Mouse (Mus musculus): ENCODE measurements around the gene Slc25a3. TPM values are rescaled to one million over a fixed set of nuclear protein-coding genes. Genes with fewer than 3 reads are reported as not detected.
A peak's percentile ranks its signal among the peaks of the same experiment; 100 is the strongest.

Gene Slc25a3
- polyA plus RNA-seq, 1 experiment from 2014 or later = 512 TPM

DNA sequence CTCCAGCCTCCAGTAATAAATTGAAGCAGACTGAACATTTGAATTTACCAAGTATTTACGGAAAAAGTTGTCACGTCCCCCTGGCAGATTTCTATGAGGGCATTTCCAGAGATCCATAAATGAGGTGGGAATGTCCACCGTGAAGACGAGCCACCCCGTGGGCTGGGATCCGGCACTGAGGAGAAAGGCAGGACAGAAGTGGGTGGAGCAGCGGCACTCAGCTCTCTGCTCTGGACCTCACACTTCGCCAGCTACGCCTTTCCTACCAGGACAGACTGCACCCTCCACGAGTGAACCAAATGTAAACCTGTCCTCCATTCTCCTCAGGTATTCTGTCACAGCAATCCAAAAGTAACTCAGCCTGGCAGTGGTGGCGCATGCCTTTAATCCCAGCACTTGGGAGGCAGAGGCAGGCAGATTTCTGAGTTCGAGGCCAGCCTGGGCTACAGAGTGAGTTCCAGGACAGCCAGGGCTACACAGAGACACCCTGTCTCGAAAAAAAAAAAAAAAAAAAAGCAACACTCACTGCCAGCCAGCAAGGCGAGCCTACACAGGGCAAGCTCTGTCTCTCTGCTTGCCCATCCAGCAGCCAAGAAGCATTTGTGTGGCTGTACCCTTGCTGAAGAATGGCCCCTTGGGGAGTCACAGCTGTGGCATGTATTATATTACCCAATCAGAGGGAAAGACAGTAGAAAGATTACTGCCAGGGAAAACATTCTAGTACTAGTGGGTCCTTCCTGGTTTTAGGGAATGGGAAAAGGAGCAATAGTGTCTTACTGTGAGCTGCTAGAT, 20.9 kb downstream of the Slc25a3 start:
- H3K36me3 ChIP-seq = peaks cover 12% of the 10 kb centered on the region
- no peak overlapping the region for H3K4me2 ChIP-seq
- no peak overlapping the region for H3K27ac ChIP-seq
- no peak overlapping the region for H3K4me3 ChIP-seq
- H3K4me1 ChIP-seq (replicated peaks) = no peaks in the 10 kb centered on the region
- no peaks in the 10 kb centered on the region for H3K9me3 ChIP-seq
- 93% methylated on average over 14 of the region's 14 CpGs for WGBS
- no peak for ATAC-seq (ENCODE audit: low FRiP score)
- no peaks in the 10 kb centered on the region for H3K27me3 ChIP-seq
- no peak overlapping the region for H3K9ac ChIP-seq

DNA sequence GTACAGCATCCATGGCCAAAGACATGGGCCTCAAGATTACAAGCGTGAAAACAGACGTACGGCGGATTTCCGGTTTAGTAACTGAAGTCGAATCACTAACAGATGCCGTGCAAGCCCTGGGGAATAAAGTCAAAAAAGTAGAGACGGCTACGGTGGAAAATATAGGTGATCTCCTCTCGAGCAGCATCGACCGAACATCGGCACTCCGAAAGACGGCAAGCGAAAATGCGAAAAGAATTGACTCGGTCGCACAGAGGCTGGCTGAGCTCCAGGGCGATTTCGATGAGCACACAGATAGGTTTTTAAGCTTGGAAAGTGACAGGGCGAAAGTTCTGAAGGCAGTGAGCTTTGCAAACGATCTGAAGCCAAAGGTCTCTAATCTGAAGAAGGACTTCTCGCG, 21.9 kb downstream of the Slc25a3 start:
- WGBS = 96% methylated on average over 25 of the region's 25 CpGs
- Histone ChIP-seq H3K27ac (no peak overlapping the region), H3K9ac (no peak overlapping the region), H3K27me3 (no peaks in the 10 kb centered on the region), H3K4me1 (replicated peaks) (no peaks in the 10 kb centered on the region), H3K4me3 (no peak overlapping the region), H3K36me3 (peaks cover 12% of the 10 kb centered on the region), H3K9me3 (no peaks in the 10 kb centered on the region), H3K4me2 (no peak overlapping the region)
- no peak for ATAC-seq (ENCODE audit: low FRiP score)

- H3K27ac ChIP-seq = no peak overlapping the region
- no peak overlapping the region for H3K4me3 ChIP-seq
- WGBS = 73% methylated on average over 1 of the region's 1 CpGs
- ATAC-seq (ENCODE audit: low FRiP score) = no peak
- peaks cover 16% of the 10 kb centered on the region for H3K36me3 ChIP-seq
- H3K27me3 ChIP-seq = no peaks in the 10 kb centered on the region
- no peak overlapping the region for H3K9ac ChIP-seq
- H3K4me2 ChIP-seq = no peak overlapping the region
- no peaks in the 10 kb centered on the region for H3K9me3 ChIP-seq
- H3K4me1 ChIP-seq (replicated peaks) = no peaks in the 10 kb centered on the region
Measured at GRCm38 (mm10) chr10:91100101-91100500, 23.8 kb downstream of the Slc25a3 start.

- Histone ChIP-seq H3K27me3 (no peaks in the 10 kb centered on the region), H3K9me3 (no peaks in the 10 kb centered on the region), H3K4me3 (no peak overlapping the region), H3K36me3 (peaks cover 22% of the 10 kb centered on the region), H3K4me1 (replicated peaks) (no peaks in the 10 kb centered on the region), H3K4me2 (no peak overlapping the region), H3K9ac (no peak overlapping the region), H3K27ac (no peak overlapping the region)
- 91% methylated on average over 8 of the region's 8 CpGs for WGBS
- no peak for ATAC-seq (ENCODE audit: low FRiP score)
Measured at GRCm38 (mm10) chr10:91098056-91098455, 25.8 kb downstream of the Slc25a3 start.

DNA sequence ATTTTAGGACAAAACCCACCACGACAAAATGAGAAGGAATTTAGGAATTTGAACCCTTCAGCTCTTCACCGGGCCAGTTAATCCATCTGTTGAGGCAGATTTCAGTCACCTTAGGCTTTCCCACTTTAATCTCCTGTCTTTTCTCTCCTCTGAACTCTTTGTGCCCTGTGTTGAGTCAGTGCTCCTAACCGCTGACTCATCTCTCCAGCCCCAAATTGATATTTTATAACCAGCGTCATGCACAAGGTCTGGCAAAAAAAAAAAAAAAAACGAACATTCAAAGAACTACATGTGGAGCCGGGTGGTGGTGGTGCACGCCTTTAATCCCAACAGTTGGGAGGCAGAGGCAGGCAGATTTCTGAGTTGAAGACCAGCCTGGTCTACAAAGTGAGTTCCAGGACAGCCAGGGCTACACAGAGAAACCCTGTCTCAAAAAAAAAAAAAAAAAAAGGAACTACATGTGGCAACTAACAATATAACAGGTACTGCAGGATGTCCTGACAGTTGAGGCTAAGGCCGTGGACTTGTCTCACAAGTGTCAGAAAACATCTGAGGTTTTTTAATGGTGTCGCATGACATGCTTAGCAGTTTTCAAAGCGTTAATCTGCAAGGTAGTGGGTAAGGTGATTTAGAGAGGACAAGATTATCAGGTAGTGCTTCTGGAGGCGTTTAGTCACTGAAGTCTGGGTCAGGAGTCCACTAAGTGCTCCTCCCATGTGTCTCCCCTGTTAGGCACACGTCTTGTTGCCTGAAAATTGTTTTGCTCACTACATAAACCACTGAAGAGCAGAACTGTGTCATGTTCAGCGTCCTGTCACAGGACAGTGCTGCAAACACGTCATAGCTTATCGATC, 29.4 kb downstream of the Slc25a3 start:
- Histone ChIP-seq H3K4me2 (no peak overlapping the region), H3K9me3 (no peaks in the 10 kb centered on the region), H3K27me3 (no peaks in the 10 kb centered on the region), H3K36me3 (0 out of 2 replicates have a peak, but pooled peaks cover 11% of the 10 kb centered on the region), H3K9ac (no peak overlapping the region), H3K4me1 (replicated peaks) (no peaks in the 10 kb centered on the region), H3K27ac (no peak overlapping the region), H3K4me3 (no peak overlapping the region)
- no peak for ATAC-seq (ENCODE audit: low FRiP score)
- 89% methylated on average over 15 of the region's 15 CpGs for WGBS

DNA sequence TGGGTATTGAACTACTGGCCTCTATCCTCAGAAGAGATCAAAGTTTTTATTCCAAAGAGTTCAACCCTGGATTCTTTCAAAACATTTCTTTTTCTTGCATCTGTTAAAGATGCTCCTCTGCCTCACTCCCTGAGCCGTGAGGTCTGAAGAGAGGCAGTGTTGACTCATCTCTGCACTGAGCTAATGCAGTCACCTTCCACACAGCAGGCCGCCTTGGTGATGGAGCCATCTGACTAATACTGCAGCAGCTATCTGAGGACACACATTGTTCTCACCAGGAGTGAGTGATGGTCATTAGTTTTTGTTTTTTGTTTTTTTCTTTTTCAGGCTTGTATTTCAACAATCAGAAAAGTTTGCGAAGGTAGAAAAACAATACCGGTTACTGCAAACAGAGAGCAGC, 31.0 kb downstream of the Slc25a3 start:
- no peak overlapping the region for H3K27ac ChIP-seq
- H3K9ac ChIP-seq = no peak overlapping the region
- no peaks in the 10 kb centered on the region for H3K9me3 ChIP-seq
- no peaks in the 10 kb centered on the region for H3K27me3 ChIP-seq
- no peak overlapping the region for H3K4me3 ChIP-seq
- ATAC-seq (ENCODE audit: low FRiP score) = no peak
- H3K4me2 ChIP-seq = no peak overlapping the region
- H3K36me3 ChIP-seq = 0 out of 2 replicates have a peak, but pooled peaks cover 11% of the 10 kb centered on the region
- no peaks in the 10 kb centered on the region for H3K4me1 ChIP-seq (replicated peaks)
- WGBS = 90% methylated on average over 4 of the region's 4 CpGs

DNA sequence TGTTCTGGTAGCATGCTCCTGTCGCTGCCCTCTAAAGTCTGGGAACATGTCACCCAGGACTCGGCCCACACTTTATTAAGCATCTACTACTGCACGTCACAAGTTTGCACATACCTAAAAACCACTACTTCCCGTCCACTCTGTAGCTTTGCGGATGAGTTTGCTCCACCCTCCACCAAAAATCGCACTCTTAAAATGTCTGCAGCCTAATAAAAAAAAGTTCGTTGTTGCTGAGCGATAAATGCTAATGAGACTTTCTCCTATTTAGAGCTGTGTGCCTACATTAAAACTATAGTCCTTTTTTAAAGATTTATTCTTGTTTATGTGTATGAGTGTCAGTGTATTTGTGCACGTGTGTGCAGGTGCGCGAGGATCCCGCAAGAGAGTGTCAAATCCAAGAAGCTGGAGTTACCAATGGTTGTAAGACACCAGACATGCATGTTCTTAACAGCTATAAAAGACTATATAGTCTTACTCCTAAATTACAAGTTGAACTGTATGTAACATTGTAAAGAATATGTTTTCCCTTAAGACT, 40.4 kb downstream of the Slc25a3 start:
- 52% methylated on average over 12 of the region's 12 CpGs for WGBS
- Histone ChIP-seq H3K27ac (peak overlapping the region; percentile 89; the same call in 1 of the 2 replicates), H3K4me1 (replicated peaks) (peaks cover 20% of the 10 kb centered on the region), H3K27me3 (no peaks in the 10 kb centered on the region), H3K36me3 (no peaks in the 10 kb centered on the region; the same call in 1 of the 2 replicates), H3K9me3 (no peaks in the 10 kb centered on the region), H3K9ac (peak overlapping the region; percentile 90), H3K4me2 (peak overlapping the region; percentile 83), H3K4me3 (peak overlapping the region; percentile 92)
- no peak for ATAC-seq (ENCODE audit: low FRiP score)

GRCm38 (mm10) chr10:91082550-91083392, 41.1 kb downstream of the Slc25a3 start, which contains the start of the genes Apaf1 and Ikbip:
TSS of gene Apaf1 (minus strand) at chr10:91082770.
TSS of gene Ikbip (plus strand) at chr10:91082940.
- ATAC-seq (ENCODE audit: low FRiP score) = peak; percentile 97
- no peaks in the 10 kb centered on the region for H3K9me3 ChIP-seq
- peak within 1 kb of the TSS; percentile 83 for H3K4me2 ChIP-seq
- WGBS = under 1% methylated on average over 87 of the region's 87 CpGs
- peak within 1 kb of the TSS; percentile 92 for H3K4me3 ChIP-seq
- no peaks in the 10 kb centered on the region for H3K27me3 ChIP-seq
- peak within 1 kb of the TSS; percentile 89 for H3K27ac ChIP-seq
- H3K4me1 ChIP-seq (replicated peaks) = peaks cover 20% of the 10 kb centered on the region
- H3K36me3 ChIP-seq = peaks cover 4% of the 10 kb centered on the region
- H3K9ac ChIP-seq = peak within 1 kb of the TSS; percentile 90

- Histone ChIP-seq H3K9ac (peak overlapping the region; percentile 90), H3K36me3 (peaks cover 10% of the 10 kb centered on the region), H3K4me2 (peak overlapping the region; percentile 70), H3K27me3 (no peaks in the 10 kb centered on the region), H3K4me3 (peak overlapping the region; percentile 92), H3K4me1 (replicated peaks) (peaks cover 20% of the 10 kb centered on the region), H3K27ac (peak overlapping the region; percentile 89), H3K9me3 (no peaks in the 10 kb centered on the region)
- WGBS = under 1% methylated on average over 27 of the region's 27 CpGs
- no peak for ATAC-seq (ENCODE audit: low FRiP score)
Measured at GRCm38 (mm10) chr10:91081959-91082507, 41.8 kb downstream of the Slc25a3 start.

- Histone ChIP-seq H3K27ac (no peak overlapping the region), H3K9me3 (no peaks in the 10 kb centered on the region), H3K9ac (no peak overlapping the region), H3K36me3 (peaks cover 24% of the 10 kb centered on the region), H3K4me2 (no peak overlapping the region), H3K4me3 (no peak overlapping the region), H3K4me1 (replicated peaks) (peaks cover 20% of the 10 kb centered on the region), H3K27me3 (no peaks in the 10 kb centered on the region)
- 89% methylated on average over 5 of the region's 5 CpGs for WGBS
- no peak for ATAC-seq (ENCODE audit: low FRiP score)
Measured at GRCm38 (mm10) chr10:91080540-91080939, 43.3 kb downstream of the Slc25a3 start.

- no peak for ATAC-seq (ENCODE audit: low FRiP score)
Measured at GRCm38 (mm10) chr10:91076667-91077066, 47.2 kb downstream of the Slc25a3 start.

More at GRCm38 (mm10) chr10:91076667-91077066, 47.2 kb downstream of the Slc25a3 start:
- WGBS = 85% methylated on average over 2 of the region's 2 CpGs
- H3K4me3 ChIP-seq = no peak overlapping the region
- H3K27me3 ChIP-seq = no peaks in the 10 kb centered on the region
- H3K9me3 ChIP-seq = no peaks in the 10 kb centered on the region
- H3K27ac ChIP-seq = no peak overlapping the region
- H3K9ac ChIP-seq = no peak overlapping the region
- H3K36me3 ChIP-seq = peaks cover 42% of the 10 kb centered on the region
- H3K4me1 ChIP-seq (replicated peaks) = peaks cover 11% of the 10 kb centered on the region
- H3K4me2 ChIP-seq = no peak overlapping the region
